Mouse (Mus musculus) limb, embryonic 15.5 days (tissue): ENCODE data around the gene Fgf22. TPM values are rescaled to one million over a fixed set of nuclear protein-coding genes. Genes with fewer than 3 reads are reported as not detected.

Experiments used
- ATAC-seq: fragments of 200-750 bp; cut with Nextera tagmentation; 2 replicates; pipeline ENCODE4 v1.8.0; 2017; ENCODE audit warnings: low read depth, moderate TSS enrichment; ENCODE audit not compliant: insufficient number of reproducible peaks, low FRiP score, low TSS enrichment
- H3K27ac ChIP-seq: fragments of 300-500 bp; sonication (generic); 2 replicates; pipeline ENCODE4 v1.5.1; 2015; ENCODE audit warnings: moderate library complexity, mild to moderate bottlenecking, inconsistent platforms
- H3K27me3 ChIP-seq: fragments of 300-500 bp; sonication (generic); 2 replicates; pipeline ENCODE4 v1.6.1; 2015; ENCODE audit warnings: inconsistent platforms
- H3K36me3 ChIP-seq: fragments of 300-500 bp; sonication (generic); 2 replicates; pipeline ENCODE4 v1.6.1; 2015; ENCODE audit warnings: inconsistent platforms
- H3K4me1 ChIP-seq: fragments of 300-500 bp; sonication (generic); 2 replicates; pipeline ENCODE4 v1.6.1; 2015; ENCODE audit warnings: inconsistent platforms
- H3K4me2 ChIP-seq: fragments of 300-500 bp; sonication (generic); 2 replicates; pipeline ENCODE4 v1.6.1; 2015; ENCODE audit warnings: mild to moderate bottlenecking, inconsistent platforms
- H3K4me3 ChIP-seq: fragments of 300-500 bp; sonication (generic); 2 replicates; pipeline ENCODE4 v1.5.1; 2015; ENCODE audit warnings: mild to moderate bottlenecking, inconsistent platforms
- H3K9ac ChIP-seq: fragments of 300-500 bp; sonication (generic); 2 replicates; pipeline ENCODE4 v1.6.1; 2015; ENCODE audit warnings: inconsistent platforms
- H3K9me3 ChIP-seq: fragments of 300-500 bp; sonication (generic); 2 replicates; pipeline ENCODE4 v1.6.1; 2016; ENCODE audit warnings: inconsistent platforms
- WGBS: fragments of 180-500 bp; shearing (Covaris S2); methylation state at CpG from one replicate; pipeline ENCODE4 v1.1.7; 2015; 5-methylcytosine and 5-hydroxymethylcytosine counted together
- polyA plus RNA-seq: library from polyadenylated mRNA; unstranded; fragments of >200 nt; fragmentation: Nextera tagmentation; extraction: Ambion mirVana; gene quantifications from 2 replicates; pipeline ENCODE4 v1.2.1, GENCODE M21; 2015

Fgf22 gene
- polyA plus RNA-seq, 1 experiment from 2014 or later = 0.95 TPM

DNA sequence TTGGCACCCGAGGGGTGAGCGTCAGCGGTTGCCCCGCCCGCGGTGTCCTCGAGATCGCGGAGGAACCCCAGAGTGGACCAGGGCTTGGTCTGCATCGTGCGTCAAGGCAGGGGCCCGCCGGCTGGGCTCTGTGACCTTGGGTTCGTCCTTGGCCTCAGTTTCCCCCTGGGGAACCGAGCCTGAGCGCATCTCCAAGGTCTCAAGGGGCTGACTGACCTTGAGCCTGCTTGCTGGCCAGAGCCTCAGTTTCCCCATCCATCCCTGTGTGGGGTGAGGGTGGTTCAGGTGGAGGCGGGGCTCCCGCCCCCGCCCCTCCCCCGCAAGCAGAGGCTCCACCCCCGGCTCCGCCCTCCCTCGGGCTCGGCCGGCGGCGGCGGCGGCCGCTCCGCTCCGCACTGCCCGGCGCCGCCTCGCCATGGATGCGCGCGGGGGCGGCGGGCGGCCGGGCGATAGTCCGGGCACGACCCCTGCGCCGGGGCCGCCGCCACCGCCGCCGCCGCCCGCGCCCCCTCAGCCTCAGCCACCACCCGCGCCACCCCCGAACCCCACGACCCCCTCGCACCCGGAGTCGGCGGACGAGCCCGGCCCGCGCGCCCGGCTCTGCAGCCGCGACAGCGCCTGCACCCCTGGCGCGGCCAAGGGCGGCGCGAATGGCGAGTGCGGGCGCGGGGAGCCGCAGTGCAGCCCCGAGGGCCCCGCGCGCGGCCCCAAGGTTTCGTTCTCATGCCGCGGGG, 38.5 kb upstream of the Fgf22 start, which contains the start of gene Hcn2:
Gene Hcn2 (plus strand): TSS at position 381 of the 734 bp plus-strand sequence.
- 3% methylated on average over 70 of the region's 91 CpGs for WGBS
- no peaks in the 10 kb centered on the region for H3K9me3 ChIP-seq
- no peak for ATAC-seq
- H3K4me2 ChIP-seq = peak within 1 kb of the TSS; percentile 97
- peak within 1 kb of the TSS; percentile 54 for H3K4me3 ChIP-seq
- H3K27me3 ChIP-seq = peaks cover 70% of the 10 kb centered on the region
- peaks cover 18% of the 10 kb centered on the region for H3K4me1 ChIP-seq
- peaks cover 8% of the 10 kb centered on the region for H3K36me3 ChIP-seq
- no peak within 1 kb of the TSS for H3K27ac ChIP-seq
- H3K9ac ChIP-seq = no peak within 1 kb of the TSS

DNA sequence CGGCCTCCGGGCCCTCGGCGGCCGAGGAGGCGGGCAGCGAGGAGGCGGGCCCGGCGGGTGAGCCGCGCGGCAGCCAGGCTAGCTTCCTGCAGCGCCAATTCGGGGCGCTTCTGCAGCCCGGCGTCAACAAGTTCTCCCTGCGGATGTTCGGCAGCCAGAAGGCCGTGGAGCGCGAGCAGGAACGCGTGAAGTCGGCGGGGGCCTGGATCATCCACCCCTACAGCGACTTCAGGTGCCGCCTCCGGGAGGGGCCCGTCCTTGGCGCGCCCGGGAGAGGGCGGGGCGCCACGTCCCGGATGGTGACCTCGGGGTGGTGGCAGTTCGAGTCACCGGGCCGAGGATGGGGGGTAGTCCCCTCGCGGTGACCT, 37.9 kb upstream of the Fgf22 start:
- WGBS = 1% methylated on average over 37 of the region's 44 CpGs
- H3K4me1 ChIP-seq = peaks cover 18% of the 10 kb centered on the region
- ATAC-seq = no peak

DNA sequence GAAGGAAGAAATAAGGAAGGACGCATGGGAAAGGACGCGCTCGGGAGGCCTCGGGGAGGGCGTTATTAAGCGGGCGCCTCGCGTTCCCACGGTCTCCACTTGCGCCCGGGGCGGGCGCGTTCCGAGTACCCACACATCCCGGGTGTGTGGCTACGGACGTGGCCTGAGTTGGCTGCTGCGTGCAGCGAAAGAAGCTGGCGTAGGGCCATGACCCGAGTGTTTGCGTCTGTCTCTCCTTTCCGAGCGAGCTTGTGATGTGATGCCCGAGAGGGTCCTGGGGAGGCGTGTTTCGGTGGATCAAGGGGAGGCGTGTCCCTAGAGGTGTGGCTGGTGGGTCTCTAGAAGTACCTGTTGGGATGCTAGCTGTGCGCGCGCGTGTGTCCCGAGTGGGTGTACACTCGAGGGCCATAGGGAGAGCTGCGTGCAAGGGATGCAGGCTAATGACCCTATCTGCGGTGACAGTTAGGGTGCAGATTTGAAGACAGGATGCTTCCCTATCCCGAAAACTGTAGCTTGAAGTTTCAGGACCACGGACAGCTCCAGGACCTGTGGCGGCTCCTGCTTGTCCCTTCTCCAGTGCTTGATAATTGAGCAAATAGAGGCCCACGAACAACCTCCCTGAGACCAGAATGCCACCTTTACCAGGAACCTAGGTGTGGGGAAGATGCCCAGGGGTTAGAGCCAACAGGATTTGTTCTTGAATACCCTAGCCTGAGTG, 37.1 kb upstream of the Fgf22 start:
- Histone ChIP-seq H3K27ac (no peak overlapping the region), H3K9me3 (no peaks in the 10 kb centered on the region), H3K27me3 (peaks cover 74% of the 10 kb centered on the region), H3K4me3 (peak overlapping the region; percentile 54), H3K9ac (no peak overlapping the region), H3K4me2 (peak overlapping the region; percentile 97), H3K4me1 (peaks cover 18% of the 10 kb centered on the region), H3K36me3 (no peaks in the 10 kb centered on the region)
- 5% methylated on average over 43 of the region's 43 CpGs for WGBS
- no peak for ATAC-seq

More for the DNA sequence above, 37.9 kb upstream of the Fgf22 start:
- Histone ChIP-seq H3K4me2 (peak overlapping the region; percentile 97), H3K27ac (no peak overlapping the region), H3K27me3 (peaks cover 72% of the 10 kb centered on the region), H3K4me3 (peak overlapping the region; percentile 54), H3K9me3 (no peaks in the 10 kb centered on the region), H3K9ac (no peak overlapping the region), H3K36me3 (peaks cover 2% of the 10 kb centered on the region)

DNA sequence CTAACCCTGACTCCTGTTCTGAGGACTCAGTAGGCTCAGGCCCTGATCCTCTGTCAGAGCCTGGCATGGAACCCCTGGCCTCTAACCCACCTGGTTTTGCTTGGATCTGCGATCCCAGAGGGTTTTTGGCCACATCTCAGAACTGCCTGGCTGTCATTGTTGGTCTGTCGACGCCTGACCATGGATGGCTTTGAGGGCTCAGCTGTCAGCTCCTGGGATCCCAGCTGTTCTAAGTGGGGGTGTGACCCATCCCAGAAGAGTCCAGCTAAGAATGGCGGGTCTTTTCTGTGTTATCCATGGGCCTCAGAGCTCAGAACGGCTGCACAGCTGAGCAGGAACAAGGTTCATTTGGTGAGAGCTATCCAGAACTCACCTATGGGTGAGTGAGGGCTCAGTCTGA, 33.8 kb upstream of the Fgf22 start:
- Histone ChIP-seq H3K9me3 (no peaks in the 10 kb centered on the region), H3K4me3 (no peak overlapping the region), H3K4me2 (no peak overlapping the region), H3K27ac (no peak overlapping the region), H3K9ac (no peak overlapping the region), H3K27me3 (peaks cover 45% of the 10 kb centered on the region), H3K36me3 (no peaks in the 10 kb centered on the region), H3K4me1 (peaks cover 18% of the 10 kb centered on the region)
- ATAC-seq = no peak
- WGBS = 69% methylated on average over 5 of the region's 5 CpGs

DNA sequence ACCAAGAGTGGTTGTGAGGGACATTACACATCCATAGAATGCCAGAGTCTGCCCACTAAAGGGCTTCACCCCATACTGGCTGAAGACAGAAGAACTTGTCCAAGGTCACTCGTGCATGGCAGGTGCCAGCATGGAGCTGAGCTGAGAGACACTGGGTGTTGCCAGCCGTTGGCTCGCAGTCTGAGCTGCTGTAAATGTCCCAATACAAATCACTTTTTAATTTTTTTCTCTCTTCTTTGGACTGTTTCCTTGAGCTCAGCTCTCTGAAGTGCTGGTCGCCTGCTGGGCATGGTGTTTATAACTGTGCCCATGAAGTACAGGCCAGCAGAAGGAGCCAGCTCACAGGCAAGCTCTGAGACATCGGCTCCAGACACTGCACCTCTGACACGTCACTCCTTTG, 31.8 kb upstream of the Fgf22 start:
- no peaks in the 10 kb centered on the region for H3K36me3 ChIP-seq
- no peak overlapping the region for H3K4me3 ChIP-seq
- no peaks in the 10 kb centered on the region for H3K9me3 ChIP-seq
- peaks cover 25% of the 10 kb centered on the region for H3K27me3 ChIP-seq
- H3K4me1 ChIP-seq = no peaks in the 10 kb centered on the region
- 70% methylated on average over 6 of the region's 6 CpGs for WGBS
- H3K27ac ChIP-seq = no peak overlapping the region
- H3K4me2 ChIP-seq = no peak overlapping the region
- no peak for ATAC-seq
- H3K9ac ChIP-seq = no peak overlapping the region

DNA sequence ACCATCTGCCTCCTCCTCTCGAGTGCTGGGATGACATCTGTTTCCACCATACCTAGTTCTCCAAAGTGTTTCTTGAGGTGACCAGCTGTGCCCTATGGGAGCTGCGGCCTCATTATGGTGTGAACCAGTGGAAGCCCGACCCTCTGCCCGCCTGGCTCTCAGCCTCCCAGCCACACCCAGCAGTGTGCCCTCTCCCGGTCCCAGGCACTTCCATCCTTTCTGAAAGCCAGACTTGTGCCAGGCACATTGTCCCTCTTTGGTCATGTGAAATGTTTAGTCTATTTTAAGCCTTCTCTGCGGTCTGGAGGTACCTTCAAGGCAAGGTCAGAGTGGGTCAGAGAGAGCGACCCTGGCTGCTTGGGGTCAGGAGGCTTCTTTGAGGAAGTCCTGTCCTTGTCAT, 31.2 kb upstream of the Fgf22 start:
- H3K9me3 ChIP-seq = no peaks in the 10 kb centered on the region
- H3K9ac ChIP-seq = no peak overlapping the region
- no peak for ATAC-seq
- peaks cover 19% of the 10 kb centered on the region for H3K27me3 ChIP-seq
- 74% methylated on average over 7 of the region's 7 CpGs for WGBS
- no peaks in the 10 kb centered on the region for H3K4me1 ChIP-seq
- H3K36me3 ChIP-seq = no peaks in the 10 kb centered on the region
- no peak overlapping the region for H3K4me2 ChIP-seq
- no peak overlapping the region for H3K4me3 ChIP-seq
- H3K27ac ChIP-seq = no peak overlapping the region

DNA sequence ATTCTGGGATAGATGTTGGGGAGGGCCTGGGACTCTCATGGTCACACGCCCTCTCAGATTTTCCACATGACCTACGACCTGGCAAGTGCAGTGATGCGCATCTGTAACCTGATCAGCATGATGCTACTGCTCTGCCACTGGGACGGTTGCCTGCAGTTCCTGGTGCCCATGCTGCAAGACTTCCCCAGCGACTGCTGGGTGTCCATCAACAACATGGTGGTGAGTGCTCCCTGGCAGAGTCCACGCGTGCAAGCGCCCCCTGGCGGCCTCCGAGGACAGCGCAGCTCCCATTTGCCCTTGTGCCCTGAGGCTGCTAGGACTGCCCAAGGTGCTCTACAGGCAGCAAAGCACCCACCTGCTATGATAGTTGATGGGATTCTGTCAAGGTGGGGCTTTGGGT, 28.8 kb upstream of the Fgf22 start:
- Histone ChIP-seq H3K36me3 (no peaks in the 10 kb centered on the region), H3K4me2 (no peak overlapping the region), H3K4me3 (no peak overlapping the region), H3K9me3 (no peaks in the 10 kb centered on the region), H3K9ac (no peak overlapping the region), H3K27me3 (peaks cover 4% of the 10 kb centered on the region; the same call in 1 of the 2 replicates), H3K4me1 (0 out of 2 replicates have a peak, but pooled peaks cover 3% of the 10 kb centered on the region), H3K27ac (no peak overlapping the region)
- no peak for ATAC-seq
- WGBS = 39% methylated on average over 11 of the region's 11 CpGs

DNA sequence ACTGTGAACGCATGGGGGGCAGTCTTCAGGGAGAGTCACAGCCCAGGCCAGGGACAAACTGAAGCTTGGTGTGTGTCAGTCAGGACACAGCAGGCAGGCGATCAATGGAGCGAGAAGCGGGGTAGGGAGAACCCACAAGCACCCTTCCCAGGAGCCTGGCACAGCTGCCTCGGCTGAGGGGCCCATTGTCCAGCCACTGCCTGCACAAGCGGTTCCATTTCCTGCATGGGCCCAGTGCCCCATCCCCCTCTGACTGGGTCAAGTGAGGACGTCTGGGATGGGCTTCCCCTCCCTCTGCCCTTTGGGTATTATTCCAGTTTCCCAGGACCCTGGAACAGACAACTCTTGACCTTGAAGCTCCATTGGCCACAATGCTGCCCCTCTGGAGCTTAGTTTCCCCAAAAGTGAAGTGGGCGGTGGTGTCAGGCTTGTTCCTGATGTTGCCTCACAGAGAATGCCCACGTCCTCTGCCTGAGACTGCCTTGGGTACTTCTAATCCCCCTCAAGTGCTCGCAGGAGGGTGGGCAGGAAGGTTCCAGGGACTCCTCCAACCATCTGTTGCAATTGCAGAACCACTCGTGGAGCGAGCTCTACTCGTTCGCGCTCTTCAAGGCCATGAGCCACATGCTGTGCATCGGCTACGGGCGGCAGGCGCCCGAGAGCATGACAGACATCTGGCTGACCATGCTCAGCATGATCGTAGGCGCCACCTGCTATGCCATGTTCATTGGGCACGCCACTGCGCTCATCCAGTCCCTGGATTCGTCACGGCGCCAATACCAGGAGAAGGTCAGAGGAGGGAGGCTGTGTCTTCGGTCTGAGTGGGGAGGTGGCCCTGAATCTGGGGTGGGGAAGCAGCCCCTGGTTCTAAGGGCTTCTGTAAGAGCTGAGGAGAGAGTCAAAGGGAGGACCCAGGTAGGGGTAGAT, 26.3 kb upstream of the Fgf22 start:
- 74% methylated on average over 28 of the region's 28 CpGs for WGBS
- no peak for ATAC-seq
- Histone ChIP-seq H3K27me3 (no peaks in the 10 kb centered on the region), H3K9me3 (no peaks in the 10 kb centered on the region), H3K4me1 (0 out of 2 replicates have a peak, but pooled peaks cover 3% of the 10 kb centered on the region), H3K27ac (no peak overlapping the region), H3K4me2 (no peak overlapping the region), H3K4me3 (no peak overlapping the region), H3K9ac (no peak overlapping the region), H3K36me3 (peaks cover 10% of the 10 kb centered on the region; the same call in 1 of the 2 replicates)

DNA sequence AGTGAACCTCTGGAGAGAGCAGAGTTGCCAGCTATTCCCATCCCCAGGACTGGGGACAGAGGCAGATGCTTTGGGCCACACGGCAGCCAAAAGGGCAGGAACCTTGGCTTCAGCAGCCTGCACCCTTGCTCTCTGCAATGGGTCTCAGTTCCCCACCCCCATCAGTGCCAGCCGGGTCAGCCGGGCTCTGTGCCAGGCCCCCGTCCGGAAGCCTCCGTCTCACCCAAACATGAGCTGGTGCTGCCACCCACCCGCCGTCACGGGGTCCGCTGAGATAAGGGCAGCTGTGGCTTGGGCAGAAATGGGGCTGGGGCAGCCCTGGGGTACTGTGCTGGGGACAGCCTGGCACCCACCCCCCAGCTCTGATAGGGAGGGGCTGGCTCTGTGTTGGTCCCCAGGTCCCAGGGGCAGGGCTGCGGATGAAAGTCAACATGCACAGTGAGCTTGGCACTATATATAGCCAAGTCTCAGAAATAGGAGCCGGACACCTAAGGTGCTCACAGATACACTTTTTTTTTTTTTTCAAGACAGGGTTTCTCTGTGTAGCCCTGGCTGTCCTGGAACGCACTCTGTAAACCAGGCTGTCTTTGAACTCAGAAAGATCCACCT, 25.4 kb upstream of the Fgf22 start:
- Histone ChIP-seq H3K27me3 (no peaks in the 10 kb centered on the region), H3K36me3 (peaks cover 19% of the 10 kb centered on the region), H3K4me1 (0 out of 2 replicates have a peak, but pooled peaks cover 3% of the 10 kb centered on the region), H3K9me3 (no peaks in the 10 kb centered on the region), H3K4me2 (no peak overlapping the region), H3K27ac (no peak overlapping the region), H3K9ac (no peak overlapping the region), H3K4me3 (no peak overlapping the region)
- WGBS = 84% methylated on average over 13 of the region's 13 CpGs
- no peak for ATAC-seq

DNA sequence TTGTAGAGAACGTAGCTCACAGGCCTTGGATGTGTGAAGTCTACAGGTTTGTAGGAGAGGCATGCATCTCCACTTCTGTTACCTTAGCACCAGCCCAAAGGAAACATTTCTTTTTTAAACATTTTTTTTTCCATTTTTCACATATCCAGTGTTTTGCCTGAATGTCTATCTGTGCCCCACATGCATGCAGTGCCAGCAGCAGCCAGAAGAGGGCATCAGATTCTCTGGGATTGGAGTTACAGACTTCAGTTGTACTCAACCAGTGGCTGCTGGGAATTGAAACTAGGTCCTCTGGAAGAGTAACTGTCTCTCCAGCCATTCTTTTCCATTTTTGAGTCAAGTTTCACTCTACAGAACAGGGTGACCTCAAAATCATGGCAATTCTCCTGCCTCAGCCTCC, 22.4 kb upstream of the Fgf22 start:
- no peak overlapping the region for H3K27ac ChIP-seq
- 0 out of 2 replicates have a peak, but pooled peaks cover 3% of the 10 kb centered on the region for H3K9me3 ChIP-seq
- no peak overlapping the region for H3K9ac ChIP-seq
- no peak overlapping the region for H3K4me2 ChIP-seq
- 0 out of 2 replicates have a peak, but pooled peaks cover 8% of the 10 kb centered on the region for H3K4me1 ChIP-seq
- WGBS = 96% methylated on average over 1 of the region's 1 CpGs
- H3K4me3 ChIP-seq = no peak overlapping the region
- no peak for ATAC-seq
- H3K36me3 ChIP-seq = peaks cover 49% of the 10 kb centered on the region
- H3K27me3 ChIP-seq = peaks cover 20% of the 10 kb centered on the region

DNA sequence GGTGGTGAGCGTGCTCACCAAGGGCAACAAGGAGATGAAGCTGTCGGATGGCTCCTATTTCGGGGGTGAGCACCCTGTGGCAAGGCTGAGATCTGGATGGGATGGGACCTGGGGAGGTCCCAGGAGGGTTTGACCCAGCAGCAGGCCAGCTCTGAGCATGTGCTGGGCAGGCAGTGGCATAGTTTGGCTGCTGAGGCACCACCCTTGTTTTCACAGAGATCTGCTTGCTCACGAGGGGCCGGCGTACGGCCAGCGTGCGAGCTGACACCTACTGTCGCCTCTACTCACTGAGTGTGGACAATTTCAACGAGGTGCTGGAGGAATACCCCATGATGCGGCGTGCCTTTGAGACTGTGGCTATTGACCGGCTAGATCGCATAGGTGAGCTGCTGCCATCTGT, 21.0 kb upstream of the Fgf22 start:
- peaks cover 62% of the 10 kb centered on the region for H3K36me3 ChIP-seq
- H3K9me3 ChIP-seq = peaks cover 16% of the 10 kb centered on the region
- 93% methylated on average over 15 of the region's 15 CpGs for WGBS

More for the DNA sequence above, 21.0 kb upstream of the Fgf22 start:
- Histone ChIP-seq H3K27ac (no peak overlapping the region), H3K4me2 (no peak overlapping the region), H3K4me3 (no peak overlapping the region), H3K4me1 (0 out of 2 replicates have a peak, but pooled peaks cover 8% of the 10 kb centered on the region), H3K27me3 (peaks cover 20% of the 10 kb centered on the region), H3K9ac (no peak overlapping the region)
- ATAC-seq = no peak
